Mouse (Mus musculus) liver, embryonic 12.5 days (tissue): Measurements from ENCODE around the gene Gm10197. TPM values are rescaled to one million over a fixed set of nuclear protein-coding genes. Genes with fewer than 3 reads are reported as not detected.

ENCODE experiments used
- ATAC-seq: fragments of 200-750 bp; cut with Nextera tagmentation; 2 replicates; pipeline ENCODE4 v1.8.0; 2017; ENCODE audit warnings: moderate number of reproducible peaks, mild to moderate bottlenecking, moderate library complexity
- H3K27ac ChIP-seq: fragments of 300-500 bp; sonication (generic); 2 replicates; pipeline ENCODE4 v1.5.1; 2016; ENCODE audit warnings: mild to moderate bottlenecking
- H3K27me3 ChIP-seq: fragments of 300-500 bp; sonication (generic); replicated peaks from 2 replicates; pipeline ENCODE4 v1.6.1; 2016; ENCODE audit warnings: mild to moderate bottlenecking, moderate library complexity
- H3K36me3 ChIP-seq: fragments of 300-500 bp; sonication (generic); 2 replicates; pipeline ENCODE4 v1.6.1; 2016; ENCODE audit warnings: mild to moderate bottlenecking, moderate library complexity
- H3K4me1 ChIP-seq: fragments of 300-500 bp; sonication (generic); 2 replicates; pipeline ENCODE4 v1.6.1; 2016
- H3K4me2 ChIP-seq: fragments of 300-500 bp; sonication (generic); 2 replicates; pipeline ENCODE4 v1.6.1; 2016; ENCODE audit warnings: mild to moderate bottlenecking, moderate library complexity
- H3K4me3 ChIP-seq: fragments of 300-500 bp; sonication (generic); 2 replicates; pipeline ENCODE4 v1.5.1; 2016; ENCODE audit warnings: mild to moderate bottlenecking, moderate library complexity
- H3K9ac ChIP-seq: fragments of 300-500 bp; sonication (generic); 2 replicates; pipeline ENCODE4 v1.6.1; 2016; ENCODE audit warnings: mild to moderate bottlenecking, moderate library complexity
- H3K9me3 ChIP-seq: fragments of 300-500 bp; sonication (generic); replicated peaks from 2 replicates; pipeline ENCODE4 v1.6.1; 2016; ENCODE audit warnings: mild to moderate bottlenecking, moderate library complexity
- WGBS: fragments of 180-500 bp; shearing (Covaris S2); methylation state at CpG from one replicate; pipeline ENCODE4 v1.1.7; 2016; ENCODE audit not compliant: insufficient replicate concordance; 5-methylcytosine and 5-hydroxymethylcytosine counted together
- polyA plus RNA-seq: library from polyadenylated mRNA; unstranded; fragments of >200 nt; fragmentation: Nextera tagmentation; extraction: Ambion mirVana; gene quantifications from 2 replicates; pipeline ENCODE4 v1.2.1, GENCODE M21; 2016

Gm10197 gene
- polyA plus RNA-seq, 1 experiment from 2014 or later = not detected

GRCm38 (mm10) chr19:53369469-53370043 lies 2.0 kb downstream of the Gm10197 start:
- H3K4me3 ChIP-seq = no peak overlapping the region
- no peaks in the 10 kb centered on the region for H3K9me3 ChIP-seq
- 33% methylated on average over 14 of the region's 14 CpGs for WGBS
- H3K9ac ChIP-seq = no peak overlapping the region
- peaks cover 42% of the 10 kb centered on the region for H3K36me3 ChIP-seq
- H3K27me3 ChIP-seq = no peaks in the 10 kb centered on the region
- peak overlapping the region; percentile 14; the same call in 1 of the 2 replicates for H3K4me2 ChIP-seq
- H3K4me1 ChIP-seq = peaks cover 15% of the 10 kb centered on the region
- H3K27ac ChIP-seq = no peak overlapping the region
- peak; percentile 48; the same call in 1 of the 2 replicates for ATAC-seq

GRCm38 (mm10) chr19:53366881-53367280 lies 4.7 kb downstream of the Gm10197 start:
- H3K27ac ChIP-seq = no peak overlapping the region
- H3K36me3 ChIP-seq = peaks cover 16% of the 10 kb centered on the region
- 85% methylated on average over 7 of the region's 7 CpGs for WGBS
- no peaks in the 10 kb centered on the region for H3K27me3 ChIP-seq
- no peak overlapping the region for H3K4me3 ChIP-seq
- peaks cover 15% of the 10 kb centered on the region for H3K4me1 ChIP-seq
- no peaks in the 10 kb centered on the region for H3K9me3 ChIP-seq
- ATAC-seq = no peak
- no peak overlapping the region for H3K9ac ChIP-seq
- no peak overlapping the region for H3K4me2 ChIP-seq

GRCm38 (mm10) chr19:53366057-53366775 lies 5.3 kb downstream of the Gm10197 start:
- no peak for ATAC-seq
- no peak overlapping the region for H3K9ac ChIP-seq
- 77% methylated on average over 11 of the region's 11 CpGs for WGBS
- H3K4me3 ChIP-seq = no peak overlapping the region
- H3K27me3 ChIP-seq = no peaks in the 10 kb centered on the region
- H3K36me3 ChIP-seq = peaks cover 10% of the 10 kb centered on the region
- no peaks in the 10 kb centered on the region for H3K9me3 ChIP-seq
- no peak overlapping the region for H3K27ac ChIP-seq
- peaks cover 18% of the 10 kb centered on the region for H3K4me1 ChIP-seq
- H3K4me2 ChIP-seq = no peak overlapping the region

- Histone ChIP-seq H3K4me2 (peak overlapping the region; percentile 30; the same call in 1 of the 2 replicates), H3K27ac (no peak overlapping the region), H3K9me3 (no peaks in the 10 kb centered on the region), H3K4me1 (peaks cover 30% of the 10 kb centered on the region), H3K36me3 (0 out of 2 replicates have a peak, but pooled peaks cover under 1% of the 10 kb centered on the region), H3K27me3 (no peaks in the 10 kb centered on the region), H3K9ac (no peak overlapping the region), H3K4me3 (no peak overlapping the region)
- 65% methylated on average over 9 of the region's 9 CpGs for WGBS
- no peak for ATAC-seq
These were observed 6.6 kb downstream of the Gm10197 start for GRCm38 (mm10) chr19:53364963-53365362.

GRCm38 (mm10) chr19:53364551-53364950 lies 7.0 kb downstream of the Gm10197 start:
- ATAC-seq = no peak
- no peaks in the 10 kb centered on the region for H3K36me3 ChIP-seq
- no peaks in the 10 kb centered on the region for H3K27me3 ChIP-seq
- 72% methylated on average over 2 of the region's 2 CpGs for WGBS
- no peaks in the 10 kb centered on the region for H3K9me3 ChIP-seq
- H3K27ac ChIP-seq = no peak overlapping the region
- H3K4me1 ChIP-seq = peaks cover 30% of the 10 kb centered on the region
- H3K4me2 ChIP-seq = no peak overlapping the region
- H3K4me3 ChIP-seq = no peak overlapping the region
- H3K9ac ChIP-seq = no peak overlapping the region

- no peaks in the 10 kb centered on the region for H3K27me3 ChIP-seq
- no peak overlapping the region for H3K4me3 ChIP-seq
- H3K9me3 ChIP-seq = no peaks in the 10 kb centered on the region
- H3K4me2 ChIP-seq = no peak overlapping the region
- H3K36me3 ChIP-seq = no peaks in the 10 kb centered on the region
- H3K27ac ChIP-seq = no peak overlapping the region
- no peak overlapping the region for H3K9ac ChIP-seq
- 44% methylated on average over 2 of the region's 2 CpGs for WGBS
- peaks cover 29% of the 10 kb centered on the region for H3K4me1 ChIP-seq
- ATAC-seq = peak; percentile 40; the same call in 1 of the 2 replicates
These were observed 8.6 kb downstream of the Gm10197 start for GRCm38 (mm10) chr19:53362967-53363366.

- Histone ChIP-seq H3K4me1 (peaks cover 28% of the 10 kb centered on the region), H3K27me3 (no peaks in the 10 kb centered on the region), H3K9ac (no peak overlapping the region), H3K36me3 (peaks cover 6% of the 10 kb centered on the region; the same call in 1 of the 2 replicates), H3K9me3 (0 out of 2 replicates have a peak, but pooled peaks cover 2% of the 10 kb centered on the region), H3K27ac (no peak overlapping the region), H3K4me3 (no peak overlapping the region), H3K4me2 (no peak overlapping the region)
- ATAC-seq = no peak
- WGBS = 80% methylated on average over 8 of the region's 8 CpGs
These were observed 11.2 kb downstream of the Gm10197 start for GRCm38 (mm10) chr19:53360265-53360958.

- 0 out of 2 replicates have a peak, but pooled peaks cover 2% of the 10 kb centered on the region for H3K9me3 ChIP-seq
- H3K4me2 ChIP-seq = no peak overlapping the region
- 75% methylated on average over 22 of the region's 22 CpGs for WGBS
- peaks cover 10% of the 10 kb centered on the region; the same call in 1 of the 2 replicates for H3K36me3 ChIP-seq
- no peak overlapping the region for H3K27ac ChIP-seq
- H3K27me3 ChIP-seq = no peaks in the 10 kb centered on the region
- H3K9ac ChIP-seq = no peak overlapping the region
- no peak for ATAC-seq
- H3K4me3 ChIP-seq = no peak overlapping the region
- peaks cover 22% of the 10 kb centered on the region for H3K4me1 ChIP-seq
These were observed 12.2 kb downstream of the Gm10197 start for GRCm38 (mm10) chr19:53359160-53360033.

- H3K4me3 ChIP-seq = no peak overlapping the region
- H3K4me1 ChIP-seq = peaks cover 7% of the 10 kb centered on the region; the same call in 1 of the 2 replicates
- no peak overlapping the region for H3K27ac ChIP-seq
- ATAC-seq = no peak
- H3K36me3 ChIP-seq = peaks cover 26% of the 10 kb centered on the region
- no peak overlapping the region for H3K9ac ChIP-seq
- 87% methylated on average over 16 of the region's 16 CpGs for WGBS
- H3K27me3 ChIP-seq = no peaks in the 10 kb centered on the region
- no peak overlapping the region for H3K4me2 ChIP-seq
- 0 out of 2 replicates have a peak, but pooled peaks cover 2% of the 10 kb centered on the region for H3K9me3 ChIP-seq
These were observed 16.5 kb downstream of the Gm10197 start for GRCm38 (mm10) chr19:53355065-53355464.

GRCm38 (mm10) chr19:53354271-53355000 lies 17.1 kb downstream of the Gm10197 start:
- no peak for ATAC-seq
- no peak overlapping the region for H3K4me3 ChIP-seq
- H3K4me2 ChIP-seq = no peak overlapping the region
- H3K9ac ChIP-seq = no peak overlapping the region
- WGBS = 79% methylated on average over 7 of the region's 7 CpGs
- H3K27me3 ChIP-seq = no peaks in the 10 kb centered on the region
- 0 out of 2 replicates have a peak, but pooled peaks cover under 1% of the 10 kb centered on the region for H3K4me1 ChIP-seq
- H3K9me3 ChIP-seq = 0 out of 2 replicates have a peak, but pooled peaks cover 2% of the 10 kb centered on the region
- no peak overlapping the region for H3K27ac ChIP-seq
- H3K36me3 ChIP-seq = peaks cover 26% of the 10 kb centered on the region

GRCm38 (mm10) chr19:53353864-53354263 lies 17.7 kb downstream of the Gm10197 start:
- peaks cover 30% of the 10 kb centered on the region for H3K36me3 ChIP-seq
- H3K4me1 ChIP-seq = no peaks in the 10 kb centered on the region
- H3K4me2 ChIP-seq = no peak overlapping the region
- no peak overlapping the region for H3K27ac ChIP-seq
- WGBS = 91% methylated on average over 7 of the region's 7 CpGs
- no peak overlapping the region for H3K4me3 ChIP-seq
- H3K9ac ChIP-seq = no peak overlapping the region
- H3K27me3 ChIP-seq = no peaks in the 10 kb centered on the region
- H3K9me3 ChIP-seq = 0 out of 2 replicates have a peak, but pooled peaks cover 2% of the 10 kb centered on the region
- ATAC-seq = no peak
